Mouse (Mus musculus) thymus, postnatal 14 days (tissue): ENCODE measurements at regions not wholly inside any gene's neighbourhood (a gene's known extent, or its start where the extent isn't known, plus 50 kb on each side); places are given as distances from the start of the nearest gene placed in this dataset.

Experiments
- DNase-seq: peaks from one replicate; pipeline ENCODE4 v3.0.0; 2021

DNA sequence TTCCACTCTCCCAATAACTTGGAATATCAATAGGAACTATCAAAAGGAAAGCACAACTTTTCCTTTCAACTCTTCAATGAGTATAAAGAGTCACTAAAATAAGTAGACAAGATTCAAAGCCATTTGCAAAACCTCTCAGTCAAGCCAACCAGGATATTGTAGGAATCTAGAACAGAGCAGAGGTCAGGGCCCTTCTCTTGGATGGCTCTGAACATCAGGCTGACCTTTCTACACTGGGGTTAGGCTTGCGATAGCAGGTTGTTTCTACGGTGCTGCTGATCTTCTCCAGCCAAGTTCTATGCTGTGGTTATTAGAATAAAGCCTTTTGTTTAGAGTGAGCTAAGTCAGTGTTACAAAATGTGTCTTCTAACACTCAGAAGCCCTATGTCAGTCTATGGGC, 658.6 kb downstream of the Ofcc1 start:
- no peak for DNase-seq

- no peak for DNase-seq
Observed at GRCm38 (mm10) chr13:39691291-39692024, 669.8 kb downstream of the Ofcc1 start.

DNA sequence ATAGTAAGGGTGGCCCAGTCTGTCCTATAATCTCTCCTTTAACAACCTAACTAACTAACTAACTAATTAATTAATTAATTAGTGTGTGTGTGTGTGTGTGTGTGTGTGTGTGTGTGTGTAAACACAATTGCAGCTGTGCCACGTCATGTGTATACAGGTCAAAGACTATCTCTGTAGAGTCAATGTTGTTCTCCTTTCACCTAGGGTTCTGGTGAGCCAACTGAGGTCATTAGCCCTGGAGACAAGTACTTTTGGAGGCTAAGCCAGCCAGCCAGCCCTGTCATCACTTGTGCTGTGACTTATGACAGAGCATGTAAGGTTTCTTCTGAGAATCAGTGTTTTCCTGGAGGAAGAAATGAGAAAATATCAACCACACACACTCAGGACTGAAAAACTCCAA, 696.7 kb downstream of the Ofcc1 start:
- DNase-seq, result no peak

DNA sequence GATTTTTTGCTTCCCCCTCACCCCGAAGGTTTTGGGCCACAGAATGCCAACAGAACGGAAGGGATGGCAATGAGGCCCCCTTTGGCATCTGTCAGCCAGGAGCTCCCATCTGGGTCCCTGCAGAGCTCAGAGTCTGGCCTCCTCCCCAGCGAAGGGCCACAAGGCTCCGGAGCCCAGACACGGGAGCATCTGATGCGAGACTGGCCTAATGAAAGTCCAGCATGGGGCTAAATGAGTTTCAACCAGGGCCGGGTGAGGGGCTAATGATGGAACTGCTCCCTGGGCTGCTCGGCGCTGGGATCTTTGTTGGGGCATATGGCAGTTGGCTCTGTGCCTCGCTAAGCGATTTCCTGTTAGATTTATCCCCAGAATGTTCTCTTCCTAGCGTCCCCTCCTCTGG, 688.8 kb upstream of the Slc35b3 start:
- no peak for DNase-seq

GRCm38 (mm10) chr13:39647367-39647766, 686.7 kb upstream of the Slc35b3 start:
- peak; percentile 2 for DNase-seq

DNA sequence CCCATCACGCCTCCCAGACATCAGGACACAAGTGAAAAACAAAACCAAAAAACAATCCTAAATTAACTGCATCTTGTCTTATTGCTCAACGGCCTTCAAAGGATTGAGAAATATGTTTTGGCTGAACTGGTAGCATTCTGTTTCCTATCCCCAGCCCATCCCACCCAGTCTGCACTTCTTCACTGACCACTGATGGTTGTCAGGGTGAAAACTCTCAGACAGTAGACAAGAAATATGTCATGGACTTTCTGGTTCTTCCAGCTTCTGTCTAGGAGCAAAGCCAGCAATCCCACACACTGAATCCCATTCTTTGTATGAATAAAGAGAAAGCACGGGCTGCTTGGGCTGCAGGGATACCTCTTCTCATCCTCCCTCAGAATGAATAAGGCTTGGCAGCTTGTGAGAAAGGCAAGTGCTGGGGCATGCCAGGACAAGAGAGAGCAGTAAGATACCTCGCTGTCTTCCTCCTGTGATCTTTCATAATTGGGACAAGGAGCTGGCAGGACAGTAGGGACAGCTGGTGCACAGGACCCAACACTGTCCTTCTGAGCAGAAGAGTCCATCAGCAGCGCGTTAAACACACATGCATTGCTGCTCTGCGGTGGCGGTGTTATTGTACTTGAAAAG, 670.9 kb upstream of the Slc35b3 start:
- DNase-seq, result no peak
